Comparison of ENCODE assay signal across 9 mouse cellular contexts in genomic region chr8:70408301-70408700, GRCm38 (mm10). TPM values are rescaled to one million over a fixed set of nuclear protein-coding genes. Genes with fewer than 3 reads are reported as not detected.
DNase-seq lines count a peak whose midpoint lies in the region; ATAC-seq and TF ChIP-seq lines count a peak whose summit lies in the region.
"Had no signal": no experiment of that assay in that cellular context is flagged by ENCODE, and none has a peak within 500 bp of the region (broad histone marks: within the 10 kb centered on the region; RNA-seq: fewer than 3 reads in every experiment).

No protein-coding gene starts in this region.

- no peak for DNase-seq in heart, adult 2 months
- peak; percentile 68 for DNase-seq in brain, embryonic 14.5 days (ENCODE audit: low read depth)
- no peak for DNase-seq in midbrain, embryonic 10.5 days (ENCODE audit: low spot score)
- DNase-seq in frontal cortex, postnatal 14 days (ENCODE audit: low spot score in 2 of 2): no peak
- DNase-seq in layer of hippocampus, postnatal 25 days (ENCODE audit: extremely low spot score in 1 of 2, low spot score in 1 of 2): no peak
- DNase-seq in left cerebral cortex, adult 8-10 months (ENCODE audit: low spot score in 2 of 2): no peak
- DNase-seq: liver, postnatal 0 days had no signal

- peak overlapping the region; percentile 68 for H3K9ac ChIP-seq in heart, embryonic 13.5 days
- H3K9ac ChIP-seq in heart, adult 2 months (ENCODE audit: low read depth, low read length): no peak overlapping the region
- H3K9ac ChIP-seq in forebrain, embryonic 15.5 days (replicated peaks): no peak overlapping the region
- H3K9ac ChIP-seq: liver, postnatal 0 days had no signal

- H3K4me3 ChIP-seq in heart, embryonic 13.5 days: no peak overlapping the region
- H3K4me3 ChIP-seq in heart, adult 2 months: no peak overlapping the region
- no peak overlapping the region for H3K4me3 ChIP-seq in forebrain, embryonic 15.5 days
- no peak overlapping the region for H3K4me3 ChIP-seq in midbrain, embryonic 10.5 days

- TF ChIP-seq POLR2A in heart, adult 2 months (IDR thresholded peaks at IDR 0.05; ENCODE audit: insufficient read depth, low read depth, low read length): no peak
- no peak for TF ChIP-seq POLR2A in brain, embryonic 14.5 days (IDR thresholded peaks at IDR 0.05; ENCODE audit: borderline replicate concordance, extremely low read depth, insufficient read depth, insufficient read length, poor library complexity, severe bottlenecking)

- H3K27me3 ChIP-seq in heart, embryonic 13.5 days (replicated peaks): no peaks in the 10 kb centered on the region
- H3K27me3 ChIP-seq in heart, adult 2 months (ENCODE audit: control insufficient read depth, insufficient read depth, low read length): no peaks in the 10 kb centered on the region
- H3K27me3 ChIP-seq in forebrain, embryonic 15.5 days: no peaks in the 10 kb centered on the region
- H3K27me3 ChIP-seq in midbrain, embryonic 10.5 days (ENCODE audit: low read depth, poor library complexity, severe bottlenecking): no peaks in the 10 kb centered on the region

- intact Hi-C loops in heart, adult 2 months (cut with DNase I): no loop called here

- 38% methylated on average over 6 of the region's 6 CpGs for WGBS in heart, embryonic 13.5 days
- 75% methylated on average over 6 of the region's 6 CpGs for WGBS in heart, adult 2 months
- 49% methylated on average over 6 of the region's 6 CpGs for WGBS in forebrain, embryonic 15.5 days
- 65% methylated on average over 6 of the region's 6 CpGs for WGBS in midbrain, embryonic 10.5 days

- no peaks in the 10 kb centered on the region for H3K79me2 ChIP-seq in heart, adult 2 months (replicated peaks; ENCODE audit: control insufficient read depth, insufficient read depth, low read length)

- H3K36me3 ChIP-seq in heart, embryonic 13.5 days: peaks cover 12% of the 10 kb centered on the region
- H3K36me3 ChIP-seq in heart, adult 2 months (ENCODE audit: control insufficient read depth, insufficient read depth, low read length): no peaks in the 10 kb centered on the region
- peaks cover 5% of the 10 kb centered on the region; the same call in 1 of the 2 replicates for H3K36me3 ChIP-seq in forebrain, embryonic 15.5 days
- H3K36me3 ChIP-seq in midbrain, embryonic 10.5 days: peaks cover 7% of the 10 kb centered on the region; the same call in 1 of the 2 replicates

- peak overlapping the region; percentile 62 for H3K27ac ChIP-seq in heart, embryonic 13.5 days (replicated peaks)
- H3K27ac ChIP-seq in heart, adult 2 months: no peak overlapping the region
- H3K27ac ChIP-seq in forebrain, embryonic 15.5 days (replicated peaks): peak overlapping the region; percentile 43; the same call in 1 of the 2 replicates
- peak overlapping the region; percentile 74 for H3K27ac ChIP-seq in midbrain, embryonic 10.5 days (replicated peaks)

- no peak for TF ChIP-seq CTCF in heart, adult 2 months (IDR thresholded peaks at IDR 0.05)
- no peak for TF ChIP-seq CTCF in brain, embryonic 14.5 days (IDR thresholded peaks at IDR 0.05; ENCODE audit: borderline replicate concordance, extremely low read depth, insufficient read depth, insufficient read length)

- H3K4me1 ChIP-seq in heart, embryonic 13.5 days: peaks cover 48% of the 10 kb centered on the region
- H3K4me1 ChIP-seq in heart, adult 2 months (ENCODE audit: control insufficient read depth, insufficient read depth, low read length): no peaks in the 10 kb centered on the region
- H3K4me1 ChIP-seq in forebrain, embryonic 15.5 days: peaks cover 16% of the 10 kb centered on the region
- peaks cover 42% of the 10 kb centered on the region for H3K4me1 ChIP-seq in midbrain, embryonic 10.5 days

- H3K9me3 ChIP-seq in heart, embryonic 13.5 days: 0 out of 2 replicates have a peak, but pooled peaks cover 5% of the 10 kb centered on the region
- H3K9me3 ChIP-seq in forebrain, embryonic 15.5 days: no peaks in the 10 kb centered on the region
- no peaks in the 10 kb centered on the region for H3K9me3 ChIP-seq in midbrain, embryonic 10.5 days (replicated peaks)

- no peak for TF ChIP-seq EP300 in heart, adult 2 months (IDR thresholded peaks at IDR 0.05; ENCODE audit: insufficient read depth, low read depth, low read length)

- ATAC-seq in heart, embryonic 13.5 days (ENCODE audit: extremely low read depth, insufficient number of reproducible peaks, low FRiP score, low TSS enrichment): no peak
- peak; percentile 53; the same call in 1 of the 2 replicates for ATAC-seq in forebrain, embryonic 15.5 days (replicated peaks)
- ATAC-seq: liver, postnatal 0 days had no signal

- H3K4me2 ChIP-seq in heart, embryonic 13.5 days: peak overlapping the region; percentile 2; the same call in 1 of the 2 replicates
- H3K4me2 ChIP-seq in forebrain, embryonic 15.5 days (replicated peaks): no peak overlapping the region

RNA-seq across cellular contexts. Expression of gene Crtc1, which starts 31.1 kb away (rescaled TPM):
- polyA plus RNA-seq in heart, embryonic 13.5 days (2015; fragmentation: Nextera tagmentation; extraction: Ambion mirVana): 9.7 and 12.4 TPM in 2 replicates
- 1 to 10 TPM; 7.4 to 8.1 TPM for total RNA-seq in heart, adult 2 months (2021)
- polyA plus RNA-seq in heart, adult 2 months (2012; rRNA removed): 13.7 and 14.9 TPM in 2 replicates
- 49.7 and 77.0 TPM in 2 replicates for polyA plus RNA-seq in brain, embryonic 14.5 days (2012; rRNA removed)
- 41.0 and 42.2 TPM in 2 replicates for polyA plus RNA-seq in forebrain, embryonic 15.5 days (2015; fragmentation: Nextera tagmentation; extraction: Ambion mirVana)
- 12.9 and 16.5 TPM in 2 replicates for polyA plus RNA-seq in midbrain, embryonic 10.5 days (2016; fragmentation: Nextera tagmentation; extraction: Ambion mirVana)
- 100 to 1,000 TPM; 166 to 172 TPM for total RNA-seq in layer of hippocampus, postnatal 25 days (2021)
- 100 to 1,000 TPM; 134 to 175 (median 147) TPM for total RNA-seq in left cerebral cortex, adult 8-10 months (2022)

RNA-seq across cellular contexts. Expression of gene Comp, which starts 34.9 kb away (rescaled TPM):
- 3.5 TPM in 2 replicates for polyA plus RNA-seq in heart, embryonic 13.5 days (2015; fragmentation: Nextera tagmentation; extraction: Ambion mirVana)
- total RNA-seq in heart, adult 2 months (2021): 1 to 10 TPM; 5.1 to 5.4 TPM
- polyA plus RNA-seq in heart, adult 2 months (2012; rRNA removed): 11.5 and 17.4 TPM in 2 replicates
- polyA plus RNA-seq in brain, embryonic 14.5 days (2012; rRNA removed): 0.12 and 0.64 TPM in 2 replicates
- polyA plus RNA-seq in forebrain, embryonic 15.5 days (2015; fragmentation: Nextera tagmentation; extraction: Ambion mirVana): 0.14 TPM in 1 of 2 replicates, not detected in the other
- 0.37 and 0.39 TPM in 2 replicates for polyA plus RNA-seq in midbrain, embryonic 10.5 days (2016; fragmentation: Nextera tagmentation; extraction: Ambion mirVana)
- under 1 TPM; 0.32 to 0.47 TPM for total RNA-seq in layer of hippocampus, postnatal 25 days (2021)
- total RNA-seq in left cerebral cortex, adult 8-10 months (2022): 1 to 10 TPM in 1 of 4 experiments, under 1 TPM in 3; 0.20 to 1.0 (median 0.64) TPM

RNA-seq across cellular contexts. Expression of gene Upf1, which starts 55.2 kb away (rescaled TPM):
- polyA plus RNA-seq in heart, embryonic 13.5 days (2015; fragmentation: Nextera tagmentation; extraction: Ambion mirVana): 11.3 and 12.2 TPM in 2 replicates
- 10 to 100 TPM; 42.6 to 43.9 TPM for total RNA-seq in heart, adult 2 months (2021)
- 17.4 and 23.4 TPM in 2 replicates for polyA plus RNA-seq in heart, adult 2 months (2012; rRNA removed)
- 20.5 and 40.3 TPM in 2 replicates for polyA plus RNA-seq in brain, embryonic 14.5 days (2012; rRNA removed)
- 17.5 and 17.8 TPM in 2 replicates for polyA plus RNA-seq in forebrain, embryonic 15.5 days (2015; fragmentation: Nextera tagmentation; extraction: Ambion mirVana)
- 16.8 and 19.1 TPM in 2 replicates for polyA plus RNA-seq in midbrain, embryonic 10.5 days (2016; fragmentation: Nextera tagmentation; extraction: Ambion mirVana)
- 10 to 100 TPM; 61.8 to 66.1 TPM for total RNA-seq in layer of hippocampus, postnatal 25 days (2021)
- 10 to 100 TPM; 55.1 to 60.8 (median 59.2) TPM for total RNA-seq in left cerebral cortex, adult 8-10 months (2022)
